Mouse (Mus musculus) E14TG2a.4 (cell line): ENCODE measurements at regions not wholly inside any gene's neighbourhood (a gene's known extent, or its start where the extent isn't known, plus 50 kb on each side); places are given as distances from the start of the nearest gene placed in this dataset.

Experiments
- CTCF ChIP-seq: conservative IDR thresholded peaks from 2 replicates; pipeline ENCODE4 v1.5.1; 2014; ENCODE audit warnings: low read length
- NANOG ChIP-seq: IDR thresholded peaks from 2 replicates; pipeline ENCODE4 v1.6.1; 2014; ENCODE audit warnings: borderline replicate concordance, low read length, mixed read lengths
- POU5F1 ChIP-seq: IDR thresholded peaks from 2 replicates; pipeline ENCODE4 v1.6.1; 2014; ENCODE audit warnings: low read length, borderline replicate concordance

DNA sequence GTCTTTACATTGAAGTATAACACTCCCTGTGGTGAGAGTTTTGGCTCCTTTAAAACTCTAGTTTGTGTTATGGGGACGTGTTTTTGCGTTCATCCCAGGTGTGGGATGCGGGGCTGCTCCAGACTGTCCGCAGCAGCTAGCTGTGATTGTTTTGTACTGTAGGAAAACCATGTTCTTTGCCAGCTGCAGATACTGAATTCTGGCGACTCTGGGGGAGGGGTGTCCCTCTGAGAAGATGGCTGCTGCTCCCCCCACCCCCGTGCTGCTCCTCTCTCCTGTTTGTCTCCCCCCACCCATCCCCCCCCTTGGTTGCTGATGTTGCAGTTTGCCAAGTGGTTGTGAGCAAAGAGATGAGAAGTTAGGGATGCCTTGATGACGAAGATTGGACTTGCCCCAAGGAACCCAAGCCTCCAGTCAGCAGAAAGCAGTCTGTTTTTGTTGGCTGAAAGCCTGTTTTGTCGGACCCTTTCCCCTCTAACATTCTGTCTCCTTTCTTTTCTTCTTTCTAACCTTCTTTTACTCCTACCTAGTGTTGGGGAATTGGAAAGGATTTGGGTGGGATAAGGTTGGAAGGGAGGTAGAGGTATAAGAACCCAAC is 107.4 kb upstream of the Zfp507 start:
- TF ChIP-seq CTCF (no peak), POU5F1 (no peak), NANOG (no peak)
